Mouse (Mus musculus) midbrain, embryonic 12.5 days (tissue): ENCODE measurements around the gene Gin1. TPM values are rescaled to one million over a fixed set of nuclear protein-coding genes. Genes with fewer than 3 reads are reported as not detected.

Experiments
- ATAC-seq: fragments of 200-750 bp; cut with Nextera tagmentation; 2 replicates; pipeline ENCODE4 v1.8.0; 2017; ENCODE audit warnings: low read depth, moderate TSS enrichment, moderate library complexity; ENCODE audit not compliant: low FRiP score
- H3K27ac ChIP-seq: fragments of 300-500 bp; sonication (generic); replicated peaks from 2 replicates; pipeline ENCODE4 v1.5.1; 2016; ENCODE audit warnings: mild to moderate bottlenecking
- H3K27me3 ChIP-seq: fragments of 300-500 bp; sonication (generic); 2 replicates; pipeline ENCODE4 v1.6.1; 2016; ENCODE audit warnings: mild to moderate bottlenecking
- H3K36me3 ChIP-seq: fragments of 300-500 bp; sonication (generic); 2 replicates; pipeline ENCODE4 v1.6.1; 2016
- H3K4me1 ChIP-seq: fragments of 300-500 bp; sonication (generic); 2 replicates; pipeline ENCODE4 v1.6.1; 2016
- H3K4me2 ChIP-seq: fragments of 300-500 bp; sonication (generic); replicated peaks from 2 replicates; pipeline ENCODE4 v1.6.1; 2016; ENCODE audit warnings: mild to moderate bottlenecking, moderate library complexity
- H3K4me3 ChIP-seq: fragments of 300-500 bp; sonication (generic); 2 replicates; pipeline ENCODE4 v1.5.1; 2016; ENCODE audit warnings: mild to moderate bottlenecking
- H3K9ac ChIP-seq: fragments of 300-500 bp; sonication (generic); replicated peaks from 2 replicates; pipeline ENCODE4 v1.6.1; 2016; ENCODE audit warnings: mild to moderate bottlenecking, moderate library complexity
- H3K9me3 ChIP-seq: fragments of 300-500 bp; sonication (generic); 2 replicates; pipeline ENCODE4 v1.6.1; 2016; ENCODE audit warnings: mild to moderate bottlenecking
- WGBS: fragments of 180-500 bp; shearing (Covaris S2); methylation state at CpG from one replicate; pipeline ENCODE4 v1.1.7; 2016; 5-methylcytosine and 5-hydroxymethylcytosine counted together
- polyA plus RNA-seq: library from polyadenylated mRNA; unstranded; fragments of >200 nt; fragmentation: Nextera tagmentation; extraction: Ambion mirVana; gene quantifications from 2 replicates; pipeline ENCODE4 v1.2.1, GENCODE M21; 2016

The Gin1 gene
- polyA plus RNA-seq, 1 experiment from 2014 or later, result 19.4 TPM

GRCm38 (mm10) chr1:97788490-97788889 lies 18.5 kb downstream of the Gin1 start:
- H3K4me2 ChIP-seq, result no peak overlapping the region
- H3K36me3 ChIP-seq, result no peaks in the 10 kb centered on the region
- H3K27me3 ChIP-seq, result no peaks in the 10 kb centered on the region
- WGBS, result 93% methylated on average over 2 of the region's 2 CpGs
- H3K4me1 ChIP-seq, result no peaks in the 10 kb centered on the region
- no peak overlapping the region for H3K4me3 ChIP-seq
- H3K9me3 ChIP-seq, result no peaks in the 10 kb centered on the region
- no peak for ATAC-seq
- no peak overlapping the region for H3K9ac ChIP-seq
- H3K27ac ChIP-seq, result no peak overlapping the region

- Histone ChIP-seq H3K27me3 (no peaks in the 10 kb centered on the region), H3K9me3 (no peaks in the 10 kb centered on the region), H3K27ac (no peak overlapping the region), H3K4me1 (no peaks in the 10 kb centered on the region), H3K4me2 (no peak overlapping the region), H3K4me3 (no peak overlapping the region), H3K9ac (no peak overlapping the region), H3K36me3 (no peaks in the 10 kb centered on the region)
- WGBS, result 90% methylated on average over 3 of the region's 3 CpGs
- no peak for ATAC-seq
Measured at GRCm38 (mm10) chr1:97794110-97794509, 24.1 kb downstream of the Gin1 start.

GRCm38 (mm10) chr1:97795936-97796335 lies 26.0 kb downstream of the Gin1 start:
- no peak overlapping the region for H3K4me2 ChIP-seq
- H3K9me3 ChIP-seq, result 0 out of 2 replicates have a peak, but pooled peaks cover 8% of the 10 kb centered on the region
- no peak overlapping the region for H3K27ac ChIP-seq
- ATAC-seq, result no peak
- no peaks in the 10 kb centered on the region for H3K36me3 ChIP-seq
- no peaks in the 10 kb centered on the region for H3K4me1 ChIP-seq
- WGBS, result 88% methylated on average over 9 of the region's 9 CpGs
- H3K9ac ChIP-seq, result no peak overlapping the region
- H3K4me3 ChIP-seq, result no peak overlapping the region
- H3K27me3 ChIP-seq, result no peaks in the 10 kb centered on the region

GRCm38 (mm10) chr1:97802207-97802902 lies 32.4 kb downstream of the Gin1 start:
- Histone ChIP-seq H3K36me3 (no peaks in the 10 kb centered on the region), H3K4me2 (no peak overlapping the region), H3K9ac (no peak overlapping the region), H3K4me3 (no peak overlapping the region), H3K9me3 (0 out of 2 replicates have a peak, but pooled peaks cover 8% of the 10 kb centered on the region), H3K4me1 (no peaks in the 10 kb centered on the region; the same call in 1 of the 2 replicates), H3K27me3 (no peaks in the 10 kb centered on the region), H3K27ac (no peak overlapping the region)
- 37% methylated on average over 4 of the region's 4 CpGs for WGBS
- ATAC-seq, result 0 out of 2 replicates have a peak, but pooled peaks have one; percentile 38

GRCm38 (mm10) chr1:97804520-97804919 lies 34.5 kb downstream of the Gin1 start:
- no peaks in the 10 kb centered on the region for H3K36me3 ChIP-seq

GRCm38 (mm10) chr1:97809255-97809912 lies 39.4 kb downstream of the Gin1 start:
- Histone ChIP-seq H3K4me3 (no peak overlapping the region), H3K27ac (no peak overlapping the region), H3K9ac (no peak overlapping the region), H3K36me3 (no peaks in the 10 kb centered on the region), H3K4me2 (no peak overlapping the region), H3K9me3 (no peaks in the 10 kb centered on the region), H3K27me3 (no peaks in the 10 kb centered on the region), H3K4me1 (no peaks in the 10 kb centered on the region)
- 0 out of 2 replicates have a peak, but pooled peaks have one; percentile 38 for ATAC-seq
- WGBS, result 54% methylated on average over 2 of the region's 2 CpGs

More at GRCm38 (mm10) chr1:97804520-97804919, 34.5 kb downstream of the Gin1 start:
- Histone ChIP-seq H3K4me3 (no peak overlapping the region), H3K9ac (no peak overlapping the region), H3K4me2 (no peak overlapping the region), H3K9me3 (0 out of 2 replicates have a peak, but pooled peaks cover 8% of the 10 kb centered on the region), H3K27me3 (no peaks in the 10 kb centered on the region), H3K27ac (no peak overlapping the region), H3K4me1 (no peaks in the 10 kb centered on the region; the same call in 1 of the 2 replicates)
- no peak for ATAC-seq

- Histone ChIP-seq H3K9ac (no peak overlapping the region), H3K4me2 (no peak overlapping the region), H3K36me3 (no peaks in the 10 kb centered on the region), H3K27me3 (no peaks in the 10 kb centered on the region), H3K27ac (no peak overlapping the region), H3K4me1 (no peaks in the 10 kb centered on the region), H3K4me3 (no peak overlapping the region), H3K9me3 (no peaks in the 10 kb centered on the region)
- no peak for ATAC-seq
- 89% methylated on average over 3 of the region's 3 CpGs for WGBS
Measured at GRCm38 (mm10) chr1:97821282-97821681, 51.3 kb downstream of the Gin1 start.

GRCm38 (mm10) chr1:97822203-97822602 lies 52.2 kb downstream of the Gin1 start:
- no peaks in the 10 kb centered on the region for H3K36me3 ChIP-seq
- ATAC-seq, result no peak
- 79% methylated on average over 5 of the region's 5 CpGs for WGBS

GRCm38 (mm10) chr1:97822904-97823303 lies 52.9 kb downstream of the Gin1 start:
- Histone ChIP-seq H3K4me3 (no peak overlapping the region), H3K27me3 (no peaks in the 10 kb centered on the region), H3K36me3 (no peaks in the 10 kb centered on the region), H3K27ac (no peak overlapping the region), H3K4me2 (no peak overlapping the region), H3K4me1 (no peaks in the 10 kb centered on the region), H3K9ac (no peak overlapping the region), H3K9me3 (no peaks in the 10 kb centered on the region)
- 94% methylated on average over 7 of the region's 7 CpGs for WGBS
- no peak for ATAC-seq

More at GRCm38 (mm10) chr1:97822203-97822602, 52.2 kb downstream of the Gin1 start:
- Histone ChIP-seq H3K4me3 (no peak overlapping the region), H3K9me3 (no peaks in the 10 kb centered on the region), H3K4me2 (no peak overlapping the region), H3K27me3 (no peaks in the 10 kb centered on the region), H3K4me1 (no peaks in the 10 kb centered on the region), H3K27ac (no peak overlapping the region), H3K9ac (no peak overlapping the region)

- ATAC-seq, result no peak
- H3K4me3 ChIP-seq, result no peak overlapping the region
- no peak overlapping the region for H3K9ac ChIP-seq
- no peak overlapping the region for H3K4me2 ChIP-seq
- no peaks in the 10 kb centered on the region for H3K4me1 ChIP-seq
- WGBS, result 93% methylated on average over 2 of the region's 2 CpGs
- H3K36me3 ChIP-seq, result no peaks in the 10 kb centered on the region; the same call in 1 of the 2 replicates
- H3K9me3 ChIP-seq, result no peaks in the 10 kb centered on the region
- H3K27ac ChIP-seq, result no peak overlapping the region
- H3K27me3 ChIP-seq, result no peaks in the 10 kb centered on the region
Measured at GRCm38 (mm10) chr1:97827566-97827965, 57.6 kb downstream of the Gin1 start.

GRCm38 (mm10) chr1:97828087-97828486 lies 58.1 kb downstream of the Gin1 start:
- WGBS, result 91% methylated on average over 5 of the region's 5 CpGs
- Histone ChIP-seq H3K9me3 (no peaks in the 10 kb centered on the region), H3K4me1 (no peaks in the 10 kb centered on the region), H3K4me2 (no peak overlapping the region), H3K27me3 (no peaks in the 10 kb centered on the region), H3K9ac (no peak overlapping the region), H3K36me3 (no peaks in the 10 kb centered on the region; the same call in 1 of the 2 replicates), H3K27ac (no peak overlapping the region), H3K4me3 (no peak overlapping the region)
- ATAC-seq, result no peak
